Mouse (Mus musculus) limb, embryonic 11.5 days (tissue): Measurements from ENCODE around the gene Pde9a. TPM values are rescaled to one million over a fixed set of nuclear protein-coding genes. Genes with fewer than 3 reads are reported as not detected.
A peak's percentile ranks its signal among the peaks of the same experiment; 100 is the strongest.

Experiments
- ATAC-seq: fragments of 200-750 bp; cut with Nextera tagmentation; 2 replicates; pipeline ENCODE4 v1.8.0; 2017; ENCODE audit warnings: low read depth; ENCODE audit not compliant: insufficient number of reproducible peaks, low FRiP score, low TSS enrichment
- DNase-seq: peaks from one replicate; pipeline ENCODE4 v3.0.0-alpha.2; 2015; ENCODE audit warnings: low spot score
- H3K27ac ChIP-seq: fragments of 300-500 bp; sonication (generic); replicated peaks from 2 replicates; pipeline ENCODE4 v1.5.1; 2014; ENCODE audit warnings: low read depth, mild to moderate bottlenecking, low read length
- H3K27me3 ChIP-seq: fragments of 300-500 bp; sonication (generic); 2 replicates; pipeline ENCODE4 v1.6.1; 2014; ENCODE audit warnings: mild to moderate bottlenecking, low read length, mixed read lengths; ENCODE audit not compliant: control insufficient read depth, insufficient read depth
- H3K36me3 ChIP-seq: fragments of 300-500 bp; sonication (generic); 2 replicates; pipeline ENCODE4 v1.6.1; 2014; ENCODE audit warnings: mild to moderate bottlenecking, low read length, moderate library complexity, mixed read lengths; ENCODE audit not compliant: control insufficient read depth, insufficient read depth
- H3K4me1 ChIP-seq: fragments of 300-500 bp; sonication (generic); 2 replicates; pipeline ENCODE4 v1.6.1; 2014; ENCODE audit warnings: low read length, mixed read lengths; ENCODE audit not compliant: control insufficient read depth, insufficient read depth
- H3K4me2 ChIP-seq: fragments of 300-500 bp; sonication (generic); 2 replicates; pipeline ENCODE4 v1.6.1; 2014; ENCODE audit warnings: low read depth, mild to moderate bottlenecking, moderate library complexity; ENCODE audit not compliant: severe bottlenecking
- H3K4me3 ChIP-seq: fragments of 300-500 bp; sonication (generic); 2 replicates; pipeline ENCODE4 v1.5.1; 2014; ENCODE audit warnings: low read depth, low read length
- H3K9ac ChIP-seq: fragments of 300-500 bp; sonication (generic); 2 replicates; pipeline ENCODE4 v1.6.1; 2014; ENCODE audit warnings: mild to moderate bottlenecking, low read length
- H3K9me3 ChIP-seq: fragments of 300-500 bp; sonication (generic); 2 replicates; pipeline ENCODE4 v1.6.1; 2016; ENCODE audit warnings: low read length; ENCODE audit not compliant: control insufficient read depth
- WGBS: fragments of 180-500 bp; shearing (Covaris S2); extraction: QIAGEN DNeasy Blood & Tissue Kit; methylation state at CpG from one replicate; pipeline ENCODE4 v1.1.7; 2014; 5-methylcytosine and 5-hydroxymethylcytosine counted together
- polyA plus RNA-seq: library from polyadenylated mRNA; unstranded; fragments of >200 nt; fragmentation: Nextera tagmentation; extraction: Ambion mirVana; gene quantifications from 2 replicates; pipeline ENCODE4 v1.2.1, GENCODE M21; 2014

The Pde9a gene
- polyA plus RNA-seq, 1 experiment from 2014 or later, result 31.2 TPM

GRCm38 (mm10) chr17:31450206-31450605 is 64.2 kb downstream of the Pde9a start:
- no peak overlapping the region for H3K9ac ChIP-seq
- ATAC-seq, result no peak
- H3K4me3 ChIP-seq, result no peak overlapping the region
- whole genome bisulfite sequencing, result 86% methylated on average over 3 of the region's 3 CpGs
- H3K27me3 ChIP-seq, result no peaks in the 10 kb centered on the region
- H3K4me2 ChIP-seq, result no peak overlapping the region
- DNase-seq, result no peak
- no peak overlapping the region for H3K27ac ChIP-seq
- H3K4me1 ChIP-seq, result peaks cover 17% of the 10 kb centered on the region
- H3K9me3 ChIP-seq, result no peaks in the 10 kb centered on the region
- no peaks in the 10 kb centered on the region for H3K36me3 ChIP-seq

- Histone ChIP-seq H3K9ac (peak overlapping the region; percentile 22; the same call in 1 of the 2 replicates), H3K27ac (0 out of 2 replicates have a peak overlapping the region, but pooled peaks have one; percentile 39), H3K4me1 (peaks cover 12% of the 10 kb centered on the region), H3K27me3 (no peaks in the 10 kb centered on the region), H3K9me3 (no peaks in the 10 kb centered on the region), H3K4me3 (no peak overlapping the region), H3K36me3 (no peaks in the 10 kb centered on the region), H3K4me2 (no peak overlapping the region)
- WGBS, result 52% methylated on average over 8 of the region's 8 CpGs
- no peak for ATAC-seq
- DNase-seq, result no peak
Observed at GRCm38 (mm10) chr17:31451179-31451708, 65.2 kb downstream of the Pde9a start.

DNA sequence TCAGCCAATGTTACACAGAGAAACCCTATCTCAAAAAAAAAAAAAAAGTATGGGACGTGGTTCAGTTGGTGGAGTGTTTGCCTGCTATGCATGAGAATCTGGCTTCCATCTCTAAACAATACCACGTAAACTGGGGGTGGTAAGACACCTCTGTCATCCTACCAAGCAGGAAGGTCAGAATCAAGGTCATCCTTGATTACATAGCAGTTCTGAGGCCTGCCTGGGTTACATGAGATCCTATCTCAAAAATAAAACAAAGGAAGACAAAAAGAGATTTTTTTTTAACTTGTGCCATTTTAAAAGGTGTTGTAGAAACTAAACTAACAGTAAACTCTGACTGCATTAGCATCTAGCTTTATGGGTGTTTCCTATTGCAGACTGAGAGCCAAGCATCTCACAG is 66.8 kb downstream of the Pde9a start:
- WGBS, result 72% methylated on average over 2 of the region's 2 CpGs
- H3K4me2 ChIP-seq, result no peak overlapping the region
- no peak for ATAC-seq
- no peak for DNase-seq
- peaks cover 12% of the 10 kb centered on the region for H3K4me1 ChIP-seq
- H3K27me3 ChIP-seq, result no peaks in the 10 kb centered on the region
- H3K36me3 ChIP-seq, result no peaks in the 10 kb centered on the region
- H3K9me3 ChIP-seq, result no peaks in the 10 kb centered on the region
- no peak overlapping the region for H3K4me3 ChIP-seq
- H3K27ac ChIP-seq, result no peak overlapping the region
- no peak overlapping the region for H3K9ac ChIP-seq

DNA sequence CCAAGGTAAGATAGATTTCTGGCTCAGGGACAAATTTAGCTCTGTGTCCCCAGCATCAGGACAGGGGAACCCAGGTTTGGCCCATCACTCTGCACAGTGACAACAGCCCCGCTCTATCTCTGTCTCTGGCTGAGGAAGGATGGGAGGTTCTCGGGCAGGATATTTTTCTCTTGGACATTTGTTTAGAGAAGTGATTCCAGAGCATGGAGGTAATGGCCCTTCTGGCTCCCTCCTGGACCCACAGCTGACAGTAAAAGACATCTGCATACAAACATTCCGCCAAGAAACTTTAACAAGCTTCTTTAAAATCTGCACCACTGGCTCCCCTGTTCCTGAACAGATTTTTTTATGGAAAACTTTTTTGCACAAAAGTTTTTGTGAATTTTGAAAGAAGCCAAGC is 67.5 kb downstream of the Pde9a start:
- Histone ChIP-seq H3K36me3 (no peaks in the 10 kb centered on the region), H3K27me3 (no peaks in the 10 kb centered on the region), H3K4me3 (no peak overlapping the region), H3K27ac (no peak overlapping the region), H3K4me1 (peaks cover 12% of the 10 kb centered on the region), H3K4me2 (no peak overlapping the region), H3K9me3 (no peaks in the 10 kb centered on the region), H3K9ac (no peak overlapping the region)
- no peak for DNase-seq
- ATAC-seq, result no peak
- 40% methylated on average over 3 of the region's 3 CpGs for WGBS

DNA sequence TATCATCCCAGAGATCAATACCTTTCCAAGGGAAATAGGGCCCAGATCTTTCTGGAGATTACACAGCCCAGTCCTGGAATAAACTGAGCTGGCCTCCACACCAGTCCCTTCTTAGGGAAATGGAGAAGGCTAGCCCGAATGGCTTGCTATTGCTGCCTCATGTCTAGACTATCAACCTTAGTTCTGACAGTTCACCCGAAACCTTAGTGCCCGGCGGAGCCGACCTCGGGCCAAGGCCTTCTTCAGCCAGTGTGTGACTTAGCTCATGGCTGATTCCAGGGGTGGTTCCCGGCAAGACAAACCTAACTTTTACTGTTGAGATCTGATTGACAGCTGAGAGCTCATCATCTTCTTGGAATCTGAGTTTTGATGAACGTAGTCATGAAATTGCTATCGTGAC is 68.0 kb downstream of the Pde9a start:
- no peak overlapping the region for H3K27ac ChIP-seq
- H3K4me3 ChIP-seq, result no peak overlapping the region
- ATAC-seq, result no peak
- WGBS, result 87% methylated on average over 9 of the region's 9 CpGs
- DNase-seq, result no peak
- H3K27me3 ChIP-seq, result no peaks in the 10 kb centered on the region
- H3K36me3 ChIP-seq, result no peaks in the 10 kb centered on the region
- no peak overlapping the region for H3K9ac ChIP-seq
- no peaks in the 10 kb centered on the region for H3K9me3 ChIP-seq
- no peak overlapping the region for H3K4me2 ChIP-seq
- H3K4me1 ChIP-seq, result peaks cover 12% of the 10 kb centered on the region

- Histone ChIP-seq H3K27ac (no peak overlapping the region), H3K4me1 (no peaks in the 10 kb centered on the region), H3K4me3 (no peak overlapping the region), H3K4me2 (no peak overlapping the region), H3K36me3 (no peaks in the 10 kb centered on the region), H3K27me3 (no peaks in the 10 kb centered on the region), H3K9me3 (no peaks in the 10 kb centered on the region), H3K9ac (no peak overlapping the region)
- DNase-seq (no peak), ATAC-seq (no peak)
- WGBS, result 72% methylated on average over 18 of the region's 18 CpGs
Observed at GRCm38 (mm10) chr17:31456723-31457567, 70.9 kb downstream of the Pde9a start.

DNA sequence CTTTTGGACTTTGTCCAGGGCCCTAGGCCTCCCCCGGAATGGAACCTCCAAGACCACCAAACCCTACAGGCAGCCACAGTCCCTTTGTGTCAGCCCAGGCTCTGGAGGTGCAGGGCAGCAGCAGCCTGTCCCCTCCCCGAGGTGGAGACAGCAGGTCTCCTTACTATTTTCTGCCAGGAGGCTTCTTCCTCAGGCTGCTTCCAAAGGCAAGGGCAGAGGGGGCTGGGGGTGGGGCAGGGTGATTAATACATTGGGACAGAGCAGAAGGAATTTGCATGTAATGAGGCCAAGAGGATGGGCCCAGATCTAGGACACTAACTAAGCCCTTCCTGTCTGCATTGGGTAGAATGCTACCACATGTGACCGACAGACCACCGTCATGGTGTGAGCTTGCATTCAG is 74.4 kb downstream of the Pde9a start:
- no peak overlapping the region for H3K9ac ChIP-seq
- H3K4me2 ChIP-seq, result no peak overlapping the region
- no peak overlapping the region for H3K4me3 ChIP-seq
- 74% methylated on average over 4 of the region's 4 CpGs for WGBS
- H3K4me1 ChIP-seq, result no peaks in the 10 kb centered on the region
- no peaks in the 10 kb centered on the region for H3K9me3 ChIP-seq
- no peaks in the 10 kb centered on the region for H3K27me3 ChIP-seq
- no peaks in the 10 kb centered on the region for H3K36me3 ChIP-seq
- ATAC-seq (no peak), DNase-seq (no peak)
- H3K27ac ChIP-seq, result no peak overlapping the region

DNA sequence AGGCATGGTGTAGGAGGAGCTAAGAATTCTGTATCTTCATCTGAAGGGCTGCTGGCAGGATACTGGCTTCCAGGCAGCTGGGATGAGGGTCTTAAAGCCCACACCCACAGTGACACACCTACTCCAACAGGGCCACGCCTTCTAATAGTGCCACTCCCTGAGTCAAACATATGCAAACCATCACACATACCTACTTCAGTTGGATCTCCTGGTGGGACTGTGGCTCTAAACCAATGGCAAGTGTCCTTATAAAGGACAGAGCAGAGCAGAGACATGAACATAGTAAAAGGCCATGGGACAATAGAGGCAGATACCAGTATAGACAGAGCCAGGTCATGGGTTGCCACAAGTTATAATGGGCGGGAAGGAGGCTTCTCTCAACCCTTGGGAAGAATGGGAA is 76.5 kb downstream of the Pde9a start:
- Histone ChIP-seq H3K4me2 (no peak overlapping the region), H3K9ac (no peak overlapping the region), H3K4me3 (no peak overlapping the region), H3K36me3 (0 out of 2 replicates have a peak, but pooled peaks cover 2% of the 10 kb centered on the region), H3K27me3 (no peaks in the 10 kb centered on the region), H3K4me1 (no peaks in the 10 kb centered on the region), H3K9me3 (no peaks in the 10 kb centered on the region), H3K27ac (no peak overlapping the region)
- 76% methylated on average over 2 of the region's 2 CpGs for WGBS
- no peak for DNase-seq
- ATAC-seq, result no peak
